Mouse (Mus musculus): ENCODE results near the gene Gpr132. TPM values are rescaled to one million over a fixed set of nuclear protein-coding genes. Genes with fewer than 3 reads are reported as not detected.
A peak's percentile ranks its signal among the peaks of the same experiment; 100 is the strongest.

Gpr132 gene
- polyA plus RNA-seq, 1 experiment from 2014 or later: 0.32 TPM

DNA sequence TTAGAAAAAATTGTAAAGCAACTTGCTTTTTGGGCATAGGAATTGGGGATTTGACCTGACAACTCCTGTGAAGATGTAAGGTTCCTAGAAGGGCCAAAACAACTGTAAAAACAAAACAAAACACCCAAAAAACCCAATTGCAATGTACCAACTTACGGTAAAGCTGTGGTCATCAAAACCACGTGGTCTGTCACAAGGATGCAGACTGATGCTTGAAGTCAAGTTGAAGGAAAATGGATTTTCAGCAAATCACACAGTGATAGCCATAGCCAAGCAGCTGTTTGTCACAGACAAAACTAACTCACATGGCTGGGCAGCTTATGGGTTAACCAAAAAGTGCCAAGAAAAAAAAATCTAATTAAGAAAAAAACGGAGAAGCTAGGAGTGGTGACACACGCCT is 30.9 kb upstream of the Gpr132 start:
- Histone ChIP-seq H3K36me3 (no peaks in the 10 kb centered on the region), H3K4me1 (0 out of 2 replicates have a peak, but pooled peaks cover 6% of the 10 kb centered on the region), H3K4me2 (no peak overlapping the region), H3K27me3 (replicated peaks) (peaks cover 36% of the 10 kb centered on the region), H3K27ac (no peak overlapping the region), H3K9me3 (replicated peaks) (no peaks in the 10 kb centered on the region), H3K4me3 (no peak overlapping the region), H3K9ac (no peak overlapping the region)
- ATAC-seq: no peak
- WGBS (ENCODE audit: insufficient replicate concordance): 55% methylated on average over 4 of the region's 4 CpGs

DNA sequence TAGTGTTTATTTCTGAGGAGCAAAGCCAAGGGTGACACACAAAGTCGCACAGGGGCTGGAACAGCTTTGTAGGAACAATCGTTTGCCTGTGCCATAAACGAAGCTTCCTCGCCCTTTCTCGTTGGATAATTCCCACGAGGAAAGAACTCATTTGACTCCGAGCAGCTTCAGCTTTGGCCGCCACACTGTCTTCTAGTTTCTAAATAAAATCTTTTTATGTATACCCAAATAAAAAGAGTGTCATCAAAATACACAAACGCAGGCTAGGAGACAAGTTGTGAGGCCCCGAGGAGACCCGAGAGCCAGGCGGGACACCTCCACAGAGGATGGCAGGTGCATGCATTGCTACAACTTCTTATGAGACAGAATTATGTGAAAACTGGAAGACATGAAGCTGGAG is 30.3 kb upstream of the Gpr132 start:
- H3K4me1 ChIP-seq: 0 out of 2 replicates have a peak, but pooled peaks cover 6% of the 10 kb centered on the region
- no peak overlapping the region for H3K27ac ChIP-seq
- peaks cover 43% of the 10 kb centered on the region for H3K27me3 ChIP-seq (replicated peaks)
- no peaks in the 10 kb centered on the region for H3K36me3 ChIP-seq
- H3K9me3 ChIP-seq (replicated peaks): no peaks in the 10 kb centered on the region
- H3K4me3 ChIP-seq: no peak overlapping the region
- H3K4me2 ChIP-seq: no peak overlapping the region
- ATAC-seq: no peak
- no peak overlapping the region for H3K9ac ChIP-seq
- 68% methylated on average over 12 of the region's 12 CpGs for WGBS (ENCODE audit: insufficient replicate concordance)

DNA sequence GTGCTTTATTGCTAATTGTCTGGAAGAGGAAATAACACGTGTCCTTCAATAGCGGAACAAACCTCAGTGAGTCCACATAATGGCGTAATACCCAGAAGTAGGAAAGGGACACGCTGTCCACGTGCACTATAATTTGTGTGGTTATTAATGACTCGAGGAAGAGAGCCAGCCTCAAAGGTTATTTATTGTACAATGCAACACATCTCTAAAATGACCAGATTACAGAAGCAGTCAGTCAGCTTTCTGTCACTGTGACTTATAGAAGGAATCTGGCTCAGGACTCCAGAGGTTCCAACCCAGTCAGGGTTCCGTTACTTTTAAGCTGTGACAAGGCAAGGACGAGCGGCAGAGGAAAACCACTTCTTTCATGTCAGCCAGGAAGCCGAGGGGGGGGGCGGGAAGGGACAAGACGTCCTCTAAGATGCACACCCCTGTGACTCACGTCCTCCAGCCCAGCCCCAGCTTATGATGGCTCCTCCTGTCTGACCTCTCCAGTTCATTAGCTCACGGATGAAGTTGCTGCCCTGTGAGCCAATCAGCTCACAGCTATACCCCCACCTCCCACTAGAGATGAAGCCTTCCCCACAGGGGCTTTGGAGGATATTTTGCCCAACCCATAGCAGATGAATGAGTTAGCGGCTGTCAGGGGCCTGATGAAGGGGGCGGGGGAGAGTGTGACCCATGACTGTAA is 29.6 kb upstream of the Gpr132 start:
- Histone ChIP-seq H3K4me3 (no peak overlapping the region), H3K4me2 (no peak overlapping the region), H3K9ac (no peak overlapping the region), H3K9me3 (replicated peaks) (no peaks in the 10 kb centered on the region), H3K36me3 (no peaks in the 10 kb centered on the region), H3K27me3 (replicated peaks) (peaks cover 47% of the 10 kb centered on the region), H3K4me1 (0 out of 2 replicates have a peak, but pooled peaks cover 6% of the 10 kb centered on the region), H3K27ac (no peak overlapping the region)
- no peak for ATAC-seq
- WGBS (ENCODE audit: insufficient replicate concordance): 16% methylated on average over 16 of the region's 16 CpGs

DNA sequence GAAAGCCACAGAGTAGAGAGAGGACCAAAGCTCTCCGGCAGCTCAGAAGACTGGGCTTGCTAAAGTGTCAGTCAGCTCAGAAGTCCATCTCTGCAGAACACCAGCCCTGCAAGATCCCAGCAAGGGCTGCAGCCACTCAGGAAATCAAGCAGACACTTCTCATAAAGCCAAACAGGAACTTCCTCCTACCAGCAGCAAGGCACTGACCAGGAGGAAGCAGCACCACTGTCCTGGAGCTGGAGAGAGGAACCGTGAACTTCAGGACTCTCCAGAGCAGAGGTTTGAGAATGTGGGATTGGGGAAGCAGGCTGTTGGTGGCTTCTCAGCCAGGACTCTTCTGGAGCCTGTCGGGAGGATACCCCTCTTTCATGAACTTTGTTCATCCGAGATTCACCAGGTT is 26.9 kb upstream of the Gpr132 start:
- ATAC-seq: no peak
- Histone ChIP-seq H3K4me3 (no peak overlapping the region), H3K9ac (no peak overlapping the region), H3K9me3 (replicated peaks) (no peaks in the 10 kb centered on the region), H3K36me3 (no peaks in the 10 kb centered on the region), H3K27ac (no peak overlapping the region), H3K4me1 (0 out of 2 replicates have a peak, but pooled peaks cover 6% of the 10 kb centered on the region), H3K27me3 (replicated peaks) (peaks cover 47% of the 10 kb centered on the region), H3K4me2 (no peak overlapping the region)
- 15% methylated on average over 4 of the region's 4 CpGs for WGBS (ENCODE audit: insufficient replicate concordance)

DNA sequence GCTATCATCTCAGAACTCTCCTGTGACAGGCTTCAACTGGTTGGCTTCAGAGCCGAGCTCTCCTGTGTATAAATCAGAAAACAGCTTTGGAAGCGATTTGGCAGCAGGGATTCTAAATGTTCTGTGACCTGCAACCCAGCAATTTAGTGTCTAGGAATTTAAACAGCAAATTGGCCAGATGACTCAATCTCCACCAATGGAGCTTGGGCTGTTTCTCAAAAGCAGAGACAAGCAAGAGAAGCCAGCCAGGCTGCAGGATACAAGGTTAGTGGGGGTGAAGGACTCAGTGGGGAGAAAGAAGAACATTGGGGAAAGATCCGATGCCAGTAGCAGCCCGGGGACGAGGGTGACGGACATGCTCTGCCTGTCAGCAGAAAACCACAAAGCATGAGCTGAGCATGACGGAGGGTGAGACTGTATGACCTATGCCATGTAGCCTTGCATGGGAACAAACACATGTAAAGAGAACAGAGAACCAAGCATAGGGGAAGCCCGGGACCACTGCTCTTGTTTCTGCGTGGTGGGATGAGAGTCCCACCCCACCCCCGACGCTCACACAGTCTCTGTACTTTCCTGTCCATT is 26.4 kb upstream of the Gpr132 start:
- 0 out of 2 replicates have a peak, but pooled peaks cover 6% of the 10 kb centered on the region for H3K4me1 ChIP-seq
- H3K36me3 ChIP-seq: no peaks in the 10 kb centered on the region
- H3K9ac ChIP-seq: no peak overlapping the region
- no peak for ATAC-seq
- no peak overlapping the region for H3K4me3 ChIP-seq
- H3K27ac ChIP-seq: no peak overlapping the region
- no peaks in the 10 kb centered on the region for H3K9me3 ChIP-seq (replicated peaks)
- peaks cover 47% of the 10 kb centered on the region for H3K27me3 ChIP-seq (replicated peaks)
- H3K4me2 ChIP-seq: no peak overlapping the region
- WGBS (ENCODE audit: insufficient replicate concordance): 20% methylated on average over 11 of the region's 11 CpGs

DNA sequence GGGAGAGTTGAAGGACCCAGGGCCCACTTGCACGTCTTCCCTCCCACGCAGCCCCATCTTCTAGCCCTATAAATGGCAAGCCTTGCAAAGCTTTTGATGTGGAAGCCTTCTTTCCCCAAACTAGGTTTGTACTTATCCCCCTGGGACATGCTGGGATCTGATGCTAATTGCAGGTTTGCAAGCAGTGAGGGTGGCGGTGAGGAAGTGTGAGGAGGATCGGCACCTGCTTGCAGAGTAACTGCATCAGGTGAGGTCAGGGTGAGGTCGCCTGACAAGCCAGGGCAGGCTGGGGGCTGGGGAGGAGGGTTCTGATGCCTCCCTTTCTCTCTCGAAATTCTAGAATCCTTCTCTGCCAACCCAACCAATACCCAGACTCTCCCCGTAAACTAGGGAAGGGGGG is 17.4 kb upstream of the Gpr132 start:
- no peak overlapping the region for H3K4me2 ChIP-seq
- no peaks in the 10 kb centered on the region for H3K36me3 ChIP-seq
- no peaks in the 10 kb centered on the region; the same call in 1 of the 2 replicates for H3K9me3 ChIP-seq (replicated peaks)
- peaks cover 11% of the 10 kb centered on the region for H3K27me3 ChIP-seq (replicated peaks)
- ATAC-seq: no peak
- H3K9ac ChIP-seq: no peak overlapping the region
- H3K4me3 ChIP-seq: no peak overlapping the region
- H3K4me1 ChIP-seq: no peaks in the 10 kb centered on the region
- WGBS (ENCODE audit: insufficient replicate concordance): 51% methylated on average over 7 of the region's 7 CpGs
- H3K27ac ChIP-seq: no peak overlapping the region

DNA sequence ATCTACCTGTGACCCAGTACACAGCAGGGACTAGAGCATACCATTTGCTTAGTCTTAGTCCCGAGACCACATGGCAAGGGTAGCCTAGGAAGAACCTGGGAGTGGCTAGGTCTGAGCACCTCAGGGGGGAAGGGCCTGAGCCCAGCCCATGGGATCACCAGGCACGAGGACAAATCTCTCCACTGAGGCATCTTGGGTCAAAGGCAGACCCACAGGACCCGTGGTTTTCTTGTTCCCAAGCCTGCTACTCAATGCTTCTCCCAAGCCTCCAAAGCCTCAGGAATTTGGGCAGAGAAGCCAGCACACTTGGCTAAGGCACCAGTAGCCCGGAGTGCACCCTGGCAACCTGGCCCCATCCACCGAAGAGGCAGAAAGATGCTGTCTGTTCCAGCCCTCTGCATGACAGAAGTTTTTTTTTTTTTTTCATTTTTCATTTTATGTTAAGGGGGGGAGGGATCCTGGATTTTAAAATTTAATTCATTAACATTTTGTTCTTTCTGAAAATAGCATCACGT is 13.3 kb upstream of the Gpr132 start:
- Histone ChIP-seq H3K4me3 (no peak overlapping the region), H3K36me3 (no peaks in the 10 kb centered on the region), H3K27me3 (replicated peaks) (peaks cover 52% of the 10 kb centered on the region), H3K4me1 (peaks cover 14% of the 10 kb centered on the region), H3K4me2 (no peak overlapping the region), H3K27ac (no peak overlapping the region), H3K9me3 (replicated peaks) (no peaks in the 10 kb centered on the region), H3K9ac (no peak overlapping the region)
- ATAC-seq: no peak
- WGBS (ENCODE audit: insufficient replicate concordance): 53% methylated on average over 6 of the region's 6 CpGs

DNA sequence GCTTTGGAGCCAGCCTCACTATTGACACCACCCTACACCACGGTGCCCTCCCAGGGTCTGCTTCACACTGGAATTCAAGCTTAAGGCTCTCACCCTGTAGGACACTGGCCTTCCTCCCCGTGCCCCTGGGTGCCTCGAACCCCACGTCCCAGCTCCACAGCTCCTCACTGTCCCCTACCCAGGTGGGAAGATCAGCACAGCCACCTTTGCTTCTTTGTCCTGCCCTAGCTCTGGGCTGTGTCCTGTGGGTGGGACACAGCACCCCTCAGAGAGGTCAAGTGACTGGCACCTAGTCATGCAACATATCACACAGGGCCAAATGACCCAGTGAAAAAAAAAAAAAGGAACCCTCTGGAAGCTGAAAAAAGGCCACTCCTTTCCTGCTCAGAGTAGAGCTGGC is 12.6 kb upstream of the Gpr132 start:
- no peak overlapping the region for H3K4me3 ChIP-seq
- H3K4me1 ChIP-seq: peaks cover 20% of the 10 kb centered on the region
- no peak for ATAC-seq
- H3K27ac ChIP-seq: no peak overlapping the region
- no peak overlapping the region for H3K4me2 ChIP-seq
- peaks cover 56% of the 10 kb centered on the region for H3K27me3 ChIP-seq (replicated peaks)
- no peaks in the 10 kb centered on the region for H3K36me3 ChIP-seq
- no peaks in the 10 kb centered on the region for H3K9me3 ChIP-seq (replicated peaks)
- no peak overlapping the region for H3K9ac ChIP-seq
- 49% methylated on average over 4 of the region's 4 CpGs for WGBS (ENCODE audit: insufficient replicate concordance)

DNA sequence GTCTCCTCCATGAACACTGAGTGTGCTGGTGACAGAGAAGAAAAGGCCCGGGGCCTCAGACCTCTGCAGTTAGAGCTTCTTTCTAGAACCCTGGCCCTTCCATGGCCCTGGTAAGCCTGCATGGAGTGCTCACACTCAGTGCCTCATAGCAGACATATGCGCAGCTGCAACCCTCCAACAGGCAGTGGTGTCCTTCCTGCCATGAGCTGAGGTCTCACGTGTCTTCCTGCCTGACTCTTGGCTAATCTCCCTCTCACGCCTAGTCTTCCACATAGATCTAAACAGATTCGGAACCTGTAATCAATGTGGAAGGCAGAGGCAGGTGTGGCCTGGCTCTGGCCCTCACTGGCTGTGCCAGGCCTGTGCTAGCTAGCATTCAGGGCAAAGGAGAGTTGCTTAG is 11.7 kb upstream of the Gpr132 start:
- WGBS (ENCODE audit: insufficient replicate concordance): 58% methylated on average over 5 of the region's 5 CpGs
- peaks cover 60% of the 10 kb centered on the region for H3K27me3 ChIP-seq (replicated peaks)
- no peaks in the 10 kb centered on the region for H3K36me3 ChIP-seq

DNA sequence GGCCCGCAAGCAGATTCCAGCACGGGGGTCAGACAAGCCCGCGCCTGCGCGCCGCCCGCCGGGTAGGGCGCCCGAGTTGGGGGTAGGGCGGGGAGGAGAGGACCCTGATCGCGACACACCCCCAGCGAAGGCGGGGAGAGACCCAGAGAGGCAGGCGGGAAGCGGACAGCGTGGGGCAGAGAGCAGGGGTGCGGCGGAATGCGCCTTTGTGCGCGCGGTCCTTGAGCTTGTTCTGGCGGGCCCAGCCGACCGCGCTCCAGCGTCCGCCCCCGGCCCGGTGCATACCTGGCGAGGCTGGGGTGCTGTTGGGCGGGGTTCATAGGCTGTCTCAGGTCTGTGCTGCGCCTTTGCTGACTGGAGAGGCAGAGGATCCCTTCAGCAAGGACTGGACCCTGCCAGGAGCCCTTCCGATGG is 9.6 kb upstream of the Gpr132 start:
- no peak for ATAC-seq
- H3K9ac ChIP-seq: no peak overlapping the region
- H3K9me3 ChIP-seq (replicated peaks): no peaks in the 10 kb centered on the region
- peaks cover 82% of the 10 kb centered on the region for H3K27me3 ChIP-seq (replicated peaks)
- peak overlapping the region; percentile 24 for H3K4me3 ChIP-seq
- H3K27ac ChIP-seq: no peak overlapping the region
- H3K36me3 ChIP-seq: no peaks in the 10 kb centered on the region
- H3K4me1 ChIP-seq: peaks cover 25% of the 10 kb centered on the region
- WGBS (ENCODE audit: insufficient replicate concordance): 2% methylated on average over 35 of the region's 37 CpGs
- peak overlapping the region; percentile 59 for H3K4me2 ChIP-seq

More for the DNA sequence above, 11.7 kb upstream of the Gpr132 start:
- no peaks in the 10 kb centered on the region for H3K9me3 ChIP-seq (replicated peaks)
- no peak for ATAC-seq
- no peak overlapping the region for H3K9ac ChIP-seq
- H3K27ac ChIP-seq: no peak overlapping the region
- H3K4me1 ChIP-seq: peaks cover 20% of the 10 kb centered on the region
- H3K4me2 ChIP-seq: no peak overlapping the region
- no peak overlapping the region for H3K4me3 ChIP-seq

DNA sequence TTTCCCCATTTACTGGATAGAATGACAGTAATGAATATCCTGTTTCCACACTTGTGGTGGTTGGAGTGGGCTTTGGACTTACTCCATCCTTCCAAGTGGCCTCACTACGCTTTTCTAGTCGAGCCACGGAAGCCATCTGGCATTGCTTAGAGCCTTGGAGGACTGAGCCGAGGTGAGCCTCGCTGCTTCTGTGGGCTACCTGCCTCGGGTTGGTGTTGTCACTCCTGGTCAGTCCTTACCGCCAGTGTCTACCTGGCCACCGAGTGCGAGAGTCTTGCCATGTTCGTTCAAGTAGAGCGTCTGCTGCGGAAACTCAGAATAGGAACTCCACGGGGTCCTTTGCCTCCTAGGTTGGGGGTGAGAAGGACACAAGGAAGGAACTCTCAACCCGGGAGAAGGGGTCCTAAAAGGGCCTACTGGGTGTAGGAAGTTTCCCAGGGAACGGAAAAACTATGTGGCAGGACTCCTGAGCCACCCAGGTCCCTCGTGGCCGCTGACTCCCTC is 9.1 kb upstream of the Gpr132 start:
- peak overlapping the region; percentile 59 for H3K4me2 ChIP-seq
- H3K4me1 ChIP-seq: peaks cover 25% of the 10 kb centered on the region
- no peak overlapping the region for H3K9ac ChIP-seq
- H3K27ac ChIP-seq: no peak overlapping the region
- H3K27me3 ChIP-seq (replicated peaks): peaks cover 86% of the 10 kb centered on the region
- 5% methylated on average over 17 of the region's 17 CpGs for WGBS (ENCODE audit: insufficient replicate concordance)
- no peaks in the 10 kb centered on the region for H3K36me3 ChIP-seq
- no peaks in the 10 kb centered on the region for H3K9me3 ChIP-seq (replicated peaks)
- ATAC-seq: no peak
- H3K4me3 ChIP-seq: peak overlapping the region; percentile 24

DNA sequence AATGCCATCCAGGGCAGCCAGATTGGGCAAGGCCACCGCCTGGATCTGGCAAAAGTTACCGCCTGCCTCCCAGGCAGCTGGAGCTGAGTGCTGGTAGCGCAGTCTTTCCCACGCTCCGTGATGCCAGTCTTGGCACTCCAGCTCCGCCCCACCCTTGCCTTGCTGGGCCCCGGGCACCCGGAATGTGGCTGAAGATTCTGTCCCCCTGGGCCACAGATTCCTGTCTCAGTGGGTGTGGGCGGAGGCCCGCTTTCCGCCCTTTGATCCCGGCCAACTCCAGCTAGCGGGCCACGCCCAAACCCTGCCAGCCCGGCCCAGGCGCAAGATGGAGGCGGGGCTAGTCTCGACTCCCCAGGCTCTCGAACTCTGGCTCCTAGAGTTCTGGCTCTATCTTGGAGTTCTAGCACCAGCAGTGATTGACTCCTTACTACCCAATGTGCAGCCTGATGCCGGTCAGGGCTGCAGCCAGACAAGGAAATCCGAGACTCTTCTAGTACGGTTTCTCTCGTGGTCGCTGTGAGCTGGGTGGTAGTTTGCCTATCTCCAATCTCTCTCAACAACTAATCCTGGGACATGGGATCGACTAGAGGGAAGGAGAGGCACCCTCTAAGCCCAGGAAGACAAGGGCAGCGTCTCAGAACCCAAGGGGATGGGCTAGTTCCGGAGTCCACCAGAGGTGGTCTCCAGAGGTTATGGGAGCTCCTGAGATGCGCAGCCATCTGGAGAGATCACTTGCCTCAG is 8.5 kb upstream of the Gpr132 start:
- Histone ChIP-seq H3K4me2 (peak overlapping the region; percentile 59), H3K4me3 (peak overlapping the region; percentile 17), H3K9me3 (replicated peaks) (no peaks in the 10 kb centered on the region), H3K27me3 (replicated peaks) (peaks cover 93% of the 10 kb centered on the region), H3K36me3 (no peaks in the 10 kb centered on the region), H3K9ac (no peak overlapping the region), H3K4me1 (peaks cover 25% of the 10 kb centered on the region), H3K27ac (no peak overlapping the region)
- WGBS (ENCODE audit: insufficient replicate concordance): 5% methylated on average over 28 of the region's 28 CpGs
- peak; percentile 38; the same call in 1 of the 2 replicates for ATAC-seq

Measured in liver, embryonic 12.5 days (tissue).